ENCODE assay signal across 8 mouse cellular contexts in the genomic region with DNA sequence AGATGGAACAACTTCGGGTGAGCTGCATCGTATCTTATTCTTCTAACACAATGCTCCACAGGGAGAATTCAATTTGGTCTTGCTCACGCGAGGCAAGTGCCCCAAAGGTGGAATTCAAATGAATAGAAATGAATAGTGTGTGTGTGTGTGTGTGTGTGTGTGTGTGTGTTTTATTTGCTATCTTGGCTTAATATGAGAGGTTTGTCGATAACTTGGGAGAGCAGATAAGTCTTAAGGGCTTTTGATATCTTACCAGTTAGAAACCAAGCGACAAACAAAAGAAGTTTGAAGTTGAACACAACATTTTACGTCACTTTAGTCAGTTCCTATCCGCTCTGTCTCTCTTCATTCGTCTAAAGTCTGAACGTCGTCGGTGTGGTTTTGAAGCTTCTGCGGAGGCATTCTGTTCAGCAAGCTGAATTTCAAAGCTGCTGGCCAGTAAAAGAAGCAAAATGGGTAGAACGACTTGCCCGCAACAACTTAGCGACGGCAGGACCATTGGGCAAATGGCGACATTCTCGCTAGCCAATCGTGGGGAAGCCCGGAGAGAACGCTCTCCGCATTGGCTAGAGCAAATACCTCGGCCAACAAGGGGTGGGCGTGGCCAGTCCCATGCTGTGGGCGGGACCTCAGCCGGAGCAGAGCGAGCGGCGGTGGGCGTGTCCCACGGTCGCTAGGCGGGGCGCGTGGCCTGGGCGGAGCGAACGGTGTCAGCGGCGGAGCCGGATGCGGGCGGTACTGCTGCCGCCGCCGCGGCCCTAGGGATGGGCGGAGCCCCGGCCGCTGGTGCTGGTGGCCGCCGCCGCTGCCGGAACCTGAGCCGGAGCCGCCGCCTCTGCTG. TPM values are rescaled to one million over a fixed set of nuclear protein-coding genes. Genes with fewer than 3 reads are reported as not detected.
DNase-seq lines count a peak whose midpoint lies in the region; ATAC-seq and TF ChIP-seq lines count a peak whose summit lies in the region.

Gene Mtmr12 (plus strand): TSS at position 710 of the 841 bp plus-strand sequence.

- peak within 1 kb of the TSS; percentile 90 for H3K4me3 ChIP-seq in C2C12 (ENCODE audit: insufficient read depth, poor library complexity, severe bottlenecking)
- peak within 1 kb of the TSS; percentile 85 for H3K4me3 ChIP-seq in erythroblast, embryonic 14.5 days (replicated peaks)
- H3K4me3 ChIP-seq in heart, embryonic 11.5 days (ENCODE audit: low read depth, low read length) = peak within 1 kb of the TSS; percentile 96
- H3K4me3 ChIP-seq in kidney, embryonic 16.5 days (ENCODE audit: low read length) = peak within 1 kb of the TSS; percentile 90
- peak within 1 kb of the TSS; percentile 96 for H3K4me3 ChIP-seq in liver, adult 2 months (ENCODE audit: insufficient read depth, low read depth, low read length)
- H3K4me3 ChIP-seq in myocyte = peak within 1 kb of the TSS; percentile 47

- H3K27me3 ChIP-seq in C2C12 (ENCODE audit: control insufficient read depth, insufficient read depth, insufficient read length) = no peaks in the 10 kb centered on the region
- H3K27me3 ChIP-seq in erythroblast, embryonic 14.5 days (ENCODE audit: control insufficient read depth) = no peaks in the 10 kb centered on the region
- H3K27me3 ChIP-seq in heart, embryonic 11.5 days (ENCODE audit: control insufficient read depth, insufficient read depth, low read length) = no peaks in the 10 kb centered on the region
- H3K27me3 ChIP-seq in kidney, embryonic 16.5 days (ENCODE audit: insufficient read depth, low read length) = no peaks in the 10 kb centered on the region
- no peaks in the 10 kb centered on the region for H3K27me3 ChIP-seq in liver, adult 2 months (ENCODE audit: control insufficient read depth, insufficient read depth, low read length)
- no peaks in the 10 kb centered on the region for H3K27me3 ChIP-seq in myocyte (ENCODE audit: control insufficient read depth, insufficient read depth, insufficient read length)
- H3K27me3 ChIP-seq in splenic B cell, adult 2 months (ENCODE audit: control insufficient read depth, insufficient read depth, low read length, poor library complexity, severe bottlenecking) = no peaks in the 10 kb centered on the region

- TF ChIP-seq CTCF in C2C12 (IDR thresholded peaks at IDR 0.05; ENCODE audit: control insufficient read depth, insufficient read depth, insufficient read length) = no peak
- TF ChIP-seq CTCF in brain, embryonic 14.5 days (IDR thresholded peaks at IDR 0.05; ENCODE audit: borderline replicate concordance, extremely low read depth, insufficient read depth, insufficient read length) = no peak
- TF ChIP-seq CTCF in liver, adult 2 months (IDR thresholded peaks at IDR 0.05; ENCODE audit: low read depth, low read length) = no peak

- peak; percentile 100 for TF ChIP-seq POLR2A in brain, embryonic 14.5 days (IDR thresholded peaks at IDR 0.05; ENCODE audit: borderline replicate concordance, extremely low read depth, insufficient read depth, insufficient read length, poor library complexity, severe bottlenecking)
- TF ChIP-seq POLR2A in liver, adult 2 months (IDR thresholded peaks at IDR 0.05; ENCODE audit: extremely low read depth, insufficient read depth, low read length) = peak; percentile 68; the same call in 1 of the 2 replicates
- peak; percentile 88 for TF ChIP-seq POLR2A in myocyte (IDR thresholded peaks at IDR 0.05; ENCODE audit: insufficient read length, low read depth)

- peak within 1 kb of the TSS; percentile 94 for H3K27ac ChIP-seq in heart, embryonic 11.5 days (ENCODE audit: low read depth, low read length)
- peak within 1 kb of the TSS; percentile 97 for H3K27ac ChIP-seq in kidney, embryonic 16.5 days (ENCODE audit: low read length)
- H3K27ac ChIP-seq in liver, adult 2 months (replicated peaks; ENCODE audit: insufficient read depth, low read depth, low read length) = peak within 1 kb of the TSS; percentile 82

- ATAC-seq in heart, embryonic 11.5 days (replicated peaks; ENCODE audit: insufficient number of reproducible peaks, low FRiP score, low TSS enrichment) = peak; percentile 98
- peak; percentile 97 for ATAC-seq in kidney, embryonic 16.5 days (ENCODE audit: low FRiP score, low TSS enrichment)

- no peaks in the 10 kb centered on the region for H3K9me3 ChIP-seq in erythroblast, embryonic 14.5 days (ENCODE audit: control insufficient read depth, low read length)
- no peaks in the 10 kb centered on the region for H3K9me3 ChIP-seq in heart, embryonic 11.5 days (replicated peaks; ENCODE audit: control insufficient read depth, low read length)
- no peaks in the 10 kb centered on the region for H3K9me3 ChIP-seq in kidney, embryonic 16.5 days (ENCODE audit: low read length)

- peak within 1 kb of the TSS; percentile 84 for H3K4me2 ChIP-seq in heart, embryonic 11.5 days
- H3K4me2 ChIP-seq in kidney, embryonic 16.5 days (replicated peaks; ENCODE audit: low read depth, low read length) = peak within 1 kb of the TSS; percentile 78
- peak within 1 kb of the TSS; percentile 94 for H3K4me2 ChIP-seq in myocyte (ENCODE audit: low read depth)

- peaks cover 42% of the 10 kb centered on the region for H3K79me3 ChIP-seq in C2C12 (ENCODE audit: low read depth)

- H3K9ac ChIP-seq in heart, embryonic 11.5 days (ENCODE audit: low read depth, low read length) = peak within 1 kb of the TSS; percentile 93
- peak within 1 kb of the TSS; percentile 95 for H3K9ac ChIP-seq in kidney, embryonic 16.5 days (replicated peaks; ENCODE audit: low read length)
- H3K9ac ChIP-seq in liver, adult 2 months (ENCODE audit: low read depth, low read length) = peak within 1 kb of the TSS; percentile 99

- H3K36me3 ChIP-seq in C2C12 (ENCODE audit: control insufficient read depth, insufficient read depth) (peaks cover 9% of the 10 kb centered on the region), myocyte (ENCODE audit: control insufficient read depth, insufficient read depth) (no peaks in the 10 kb centered on the region)
- H3K36me3 ChIP-seq in erythroblast, embryonic 14.5 days (ENCODE audit: control insufficient read depth) = peaks cover 26% of the 10 kb centered on the region
- no peaks in the 10 kb centered on the region for H3K36me3 ChIP-seq in heart, embryonic 11.5 days (ENCODE audit: control insufficient read depth, insufficient read depth, low read length)
- no peaks in the 10 kb centered on the region for H3K36me3 ChIP-seq in kidney, embryonic 16.5 days (ENCODE audit: insufficient read depth, low read length)
- H3K36me3 ChIP-seq in liver, adult 2 months (ENCODE audit: control insufficient read depth, insufficient read depth, low read length) = no peaks in the 10 kb centered on the region
- no peaks in the 10 kb centered on the region for H3K36me3 ChIP-seq in splenic B cell, adult 2 months (ENCODE audit: control insufficient read depth, insufficient read depth, low read length, poor library complexity, severe bottlenecking)

- H3K4me1 ChIP-seq in erythroblast, embryonic 14.5 days (ENCODE audit: control insufficient read depth) = peaks cover 53% of the 10 kb centered on the region
- H3K4me1 ChIP-seq in heart, embryonic 11.5 days (ENCODE audit: control insufficient read depth, insufficient read depth, low read length) = peaks cover 22% of the 10 kb centered on the region
- peaks cover 40% of the 10 kb centered on the region for H3K4me1 ChIP-seq in kidney, embryonic 16.5 days (ENCODE audit: insufficient read depth, low read length)
- H3K4me1 ChIP-seq in liver, adult 2 months (ENCODE audit: control insufficient read depth, insufficient read depth, low read length) = peaks cover 26% of the 10 kb centered on the region

- H3ac ChIP-seq in C2C12 (ENCODE audit: control insufficient read depth, insufficient read length, low read depth) (peak within 1 kb of the TSS; percentile 88), myocyte (ENCODE audit: control insufficient read depth, insufficient read length) (peak within 1 kb of the TSS; percentile 70)

- peaks cover 46% of the 10 kb centered on the region for H3K79me2 ChIP-seq in C2C12 (ENCODE audit: control insufficient read depth, insufficient read depth)
- H3K79me2 ChIP-seq in liver, adult 2 months (ENCODE audit: control insufficient read depth, insufficient read depth, low read length) = peaks cover 20% of the 10 kb centered on the region
- H3K79me2 ChIP-seq in myocyte (ENCODE audit: control insufficient read depth, insufficient read depth) = peaks cover 43% of the 10 kb centered on the region

- WGBS in heart, embryonic 11.5 days (ENCODE audit: insufficient replicate concordance) = 1% methylated on average over 49 of the region's 58 CpGs
- under 1% methylated on average over 56 of the region's 58 CpGs for WGBS in kidney, embryonic 16.5 days
- under 1% methylated on average over 58 of the region's 58 CpGs for WGBS in liver, adult 2 months

- DNase-seq in brain, embryonic 14.5 days (ENCODE audit: low read depth) = peak; percentile 99
- DNase-seq in liver, adult 2 months (ENCODE audit: extremely low read depth, low read depth, low spot score) = peak; percentile 94
- peak; percentile 100 for DNase-seq in splenic B cell, adult 2 months (ENCODE audit: low read depth, low spot score)

TF ChIP-seq in C2C12, 6 proteins besides CTCF, POLR2A, EP300 and RAD21:
- TF ChIP-seq MYOD1 (IDR thresholded peaks at IDR 0.05; ENCODE audit: control insufficient read depth, insufficient read length, low read depth) (no peak), MAX (IDR thresholded peaks at IDR 0.05) (peak; percentile 86)

TF ChIP-seq in myocyte, 11 proteins besides CTCF, POLR2A, EP300 and RAD21 (continues in another document):
- no peak for TF ChIP-seq REST (IDR thresholded peaks at IDR 0.05; ENCODE audit: insufficient read depth, insufficient read length)
- TF ChIP-seq MYOG (IDR thresholded peaks at IDR 0.05; ENCODE audit: control insufficient read depth in 1 of 3, insufficient read depth in 1 of 3, insufficient read length in 2 of 3, low read depth in 2 of 3) = peak in 1 of 3 experiments; percentile 28
- TF ChIP-seq SRF (IDR thresholded peaks at IDR 0.05; ENCODE audit: control insufficient read depth, insufficient read length, low read depth) = peak; percentile 76
- peak; percentile 24 for TF ChIP-seq TCF3 (IDR thresholded peaks at IDR 0.05; ENCODE audit: insufficient read length, low read depth)
- TF ChIP-seq USF1 (IDR thresholded peaks at IDR 0.05; ENCODE audit: low read depth) = no peak
- no peak for TF ChIP-seq E2F4 (IDR thresholded peaks at IDR 0.05; ENCODE audit: insufficient read depth)
- TF ChIP-seq MAX (IDR thresholded peaks at IDR 0.05; ENCODE audit: low read depth) = no peak
- TF ChIP-seq TCF12 (IDR thresholded peaks at IDR 0.05; ENCODE audit: insufficient read depth, poor library complexity, severe bottlenecking) = no peak
- TF ChIP-seq MYOD1 (IDR thresholded peaks at IDR 0.05; ENCODE audit: control insufficient read depth in 1 of 3, insufficient read length in 2 of 3, low read depth in 2 of 3) = no peak

RNA-seq across cellular contexts. Expression of gene Mtmr12, which starts in this region (rescaled TPM):
- 7.9 TPM for polyA plus RNA-seq in C2C12 (2012; fragmentation: generic; extraction: Trizol)
- 14.4 TPM in 2 replicates for polyA plus RNA-seq in brain, embryonic 14.5 days (2012; rRNA removed)
- polyA plus RNA-seq in erythroblast, embryonic 14.5 days (2012) = 0.16 and 0.30 TPM in 2 replicates
- polyA plus RNA-seq in heart, embryonic 11.5 days (2014; fragmentation: Nextera tagmentation; extraction: Ambion mirVana) = 15.5 and 16.6 TPM in 2 replicates
- 22.5 and 25.0 TPM in 2 replicates for polyA plus RNA-seq in kidney, embryonic 16.5 days (2015; fragmentation: Nextera tagmentation; extraction: Ambion mirVana)
- total RNA-seq in liver, adult 2 months (2014; rRNA removed) = 3.4 and 4.4 TPM in 2 replicates
- 5.7 and 6.5 TPM in 2 replicates for polyA plus RNA-seq in liver, adult 2 months (2012; rRNA removed)
- 6.2 TPM for polyA plus RNA-seq in myocyte (2012; fragmentation: generic; extraction: Trizol)

Comparison
In these comparisons a context has a peak if more than half of its experiments do, and no peak if none do; other contexts are left out.
1. Peak in every context shown above with its lines: DNase-seq, ATAC-seq, H3K4me3 ChIP-seq and H3K27ac ChIP-seq.